Mouse (Mus musculus) neural tube, embryonic 13.5 days (tissue): ENCODE measurements around the gene Olfr429. TPM values are rescaled to one million over a fixed set of nuclear protein-coding genes. Genes with fewer than 3 reads are reported as not detected.
"Not testable (repeated sequence)": the region's sequence is repeated elsewhere in the genome, so short reads cannot be mapped to it uniquely, and the experiment has no call there.

Experiments used
- ATAC-seq: fragments of 200-750 bp; cut with Nextera tagmentation; 2 replicates; pipeline ENCODE4 v1.8.0; 2017; ENCODE audit warnings: low read depth, mild to moderate bottlenecking, moderate TSS enrichment, moderate library complexity
- H3K27ac ChIP-seq: fragments of 300-500 bp; sonication (generic); replicated peaks from 2 replicates; pipeline ENCODE4 v1.5.1; 2015; ENCODE audit warnings: moderate library complexity, mild to moderate bottlenecking, inconsistent platforms
- H3K27me3 ChIP-seq: fragments of 300-500 bp; sonication (generic); 2 replicates; pipeline ENCODE4 v1.6.1; 2015; ENCODE audit warnings: mild to moderate bottlenecking, inconsistent platforms
- H3K36me3 ChIP-seq: fragments of 300-500 bp; sonication (generic); 2 replicates; pipeline ENCODE4 v1.6.1; 2015; ENCODE audit warnings: mild to moderate bottlenecking, inconsistent platforms
- H3K4me1 ChIP-seq: fragments of 300-500 bp; sonication (generic); replicated peaks from 2 replicates; pipeline ENCODE4 v1.6.1; 2015; ENCODE audit warnings: inconsistent platforms
- H3K4me2 ChIP-seq: fragments of 300-500 bp; sonication (generic); 2 replicates; pipeline ENCODE4 v1.6.1; 2015; ENCODE audit warnings: inconsistent platforms, mild to moderate bottlenecking, moderate library complexity
- H3K4me3 ChIP-seq: fragments of 300-500 bp; sonication (generic); 2 replicates; pipeline ENCODE4 v1.5.1; 2015; ENCODE audit warnings: mild to moderate bottlenecking, inconsistent platforms
- H3K9ac ChIP-seq: fragments of 300-500 bp; sonication (generic); 2 replicates; pipeline ENCODE4 v1.6.1; 2015; ENCODE audit warnings: moderate library complexity, mild to moderate bottlenecking, inconsistent platforms
- H3K9me3 ChIP-seq: fragments of 300-500 bp; sonication (generic); 2 replicates; pipeline ENCODE4 v1.6.1; 2016; ENCODE audit warnings: inconsistent platforms
- WGBS: fragments of 180-500 bp; shearing (Covaris S2); methylation state at CpG from one replicate; pipeline ENCODE4 v1.1.7; 2015; 5-methylcytosine and 5-hydroxymethylcytosine counted together
- polyA plus RNA-seq: library from polyadenylated mRNA; unstranded; fragments of >200 nt; fragmentation: Nextera tagmentation; extraction: Ambion mirVana; gene quantifications from 2 replicates; pipeline ENCODE4 v1.2.1, GENCODE M21; 2015

The Olfr429 gene
- not detected in 2 replicates for polyA plus RNA-seq

GRCm38 (mm10) chr1:174084031-174084430 is at the start of gene Olfr429:
TSS of gene Olfr429 (plus strand) at chr1:174084331.
- no peak for ATAC-seq
- no peak within 1 kb of the TSS for H3K4me3 ChIP-seq
- no peaks in the 10 kb centered on the region for H3K27me3 ChIP-seq
- WGBS, result 83% methylated on average over 2 of the region's 2 CpGs
- no peaks in the 10 kb centered on the region for H3K4me1 ChIP-seq
- no peak within 1 kb of the TSS for H3K4me2 ChIP-seq
- H3K36me3 ChIP-seq, result no peaks in the 10 kb centered on the region
- H3K9ac ChIP-seq, result no peak within 1 kb of the TSS
- no peaks in the 10 kb centered on the region for H3K9me3 ChIP-seq
- H3K27ac ChIP-seq, result no peak within 1 kb of the TSS

- no peaks in the 10 kb centered on the region for H3K4me1 ChIP-seq
- no peak overlapping the region for H3K4me2 ChIP-seq
- no peak for ATAC-seq
- H3K27ac ChIP-seq, result no peak overlapping the region
- no peak overlapping the region for H3K9ac ChIP-seq
- no peaks in the 10 kb centered on the region for H3K36me3 ChIP-seq
- 63% methylated on average over 4 of the region's 4 CpGs for WGBS
- H3K9me3 ChIP-seq, result no peaks in the 10 kb centered on the region
- no peaks in the 10 kb centered on the region for H3K27me3 ChIP-seq
- no peak overlapping the region for H3K4me3 ChIP-seq
Observed at GRCm38 (mm10) chr1:174035841-174036240, 48.3 kb upstream of the Olfr429 start.

DNA sequence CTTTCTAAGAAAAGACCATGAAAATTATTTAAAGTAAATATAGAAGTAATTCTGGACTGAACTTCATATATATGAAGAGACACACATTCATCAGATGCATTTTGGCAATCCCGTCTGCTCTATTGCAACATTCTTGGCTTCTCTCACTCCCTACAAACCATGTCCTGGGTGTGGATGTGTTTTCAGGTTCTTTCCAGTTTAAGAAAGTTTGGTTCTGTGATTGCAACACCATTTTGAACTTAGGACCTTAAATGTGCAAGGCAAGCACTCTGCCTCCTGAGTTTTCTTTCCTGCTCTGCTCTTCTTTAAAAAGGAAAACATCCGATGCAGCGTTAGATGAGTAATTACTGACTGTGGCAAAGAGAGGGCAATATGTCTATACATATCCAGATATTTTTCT is 45.7 kb upstream of the Olfr429 start:
- 94% methylated on average over 3 of the region's 3 CpGs for WGBS
- no peaks in the 10 kb centered on the region for H3K4me1 ChIP-seq
- H3K27ac ChIP-seq, result no peak overlapping the region
- H3K4me2 ChIP-seq, result no peak overlapping the region
- H3K27me3 ChIP-seq, result no peaks in the 10 kb centered on the region
- no peaks in the 10 kb centered on the region for H3K9me3 ChIP-seq
- H3K9ac ChIP-seq, result no peak overlapping the region
- no peaks in the 10 kb centered on the region for H3K36me3 ChIP-seq
- no peak for ATAC-seq
- H3K4me3 ChIP-seq, result no peak overlapping the region

DNA sequence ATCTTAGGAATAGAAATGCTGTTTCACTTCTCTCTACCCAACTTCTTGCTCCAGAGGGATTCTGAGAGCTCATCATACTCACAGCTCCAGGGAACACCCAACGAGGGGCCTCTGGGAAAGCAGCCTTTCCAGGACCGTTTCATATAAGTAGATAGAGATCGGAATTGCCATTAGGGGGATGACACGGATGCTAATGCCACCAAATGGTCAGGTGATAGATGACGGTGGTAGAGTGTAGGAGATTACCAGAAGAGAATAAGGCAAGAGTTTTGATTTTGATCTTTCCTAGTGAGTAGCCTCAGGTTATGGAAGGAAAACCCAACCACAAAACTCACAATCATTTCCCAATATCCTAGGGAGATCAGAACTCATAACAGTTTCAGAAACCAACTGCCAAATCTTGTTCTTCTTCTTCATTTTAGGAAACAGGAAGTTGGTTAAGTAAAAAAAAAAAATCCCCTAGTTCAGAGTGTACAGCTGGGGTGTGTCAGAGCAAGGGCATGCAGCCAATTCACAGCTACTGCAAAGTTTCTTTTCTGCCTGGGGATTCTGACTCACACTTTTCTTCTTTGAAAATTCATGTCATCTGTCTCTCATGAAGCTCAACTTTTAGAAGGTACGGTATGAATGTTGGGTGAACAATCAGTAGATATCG is 43.5 kb upstream of the Olfr429 start, which contains the start of gene Olfr433:
Gene Olfr433 (plus strand): TSS at position 183 of the 655 bp plus-strand sequence.
- WGBS, result 90% methylated on average over 7 of the region's 7 CpGs
- ATAC-seq, result no peak
- no peaks in the 10 kb centered on the region for H3K4me1 ChIP-seq
- no peak within 1 kb of the TSS for H3K27ac ChIP-seq
- H3K4me2 ChIP-seq, result no peak within 1 kb of the TSS
- H3K36me3 ChIP-seq, result no peaks in the 10 kb centered on the region
- H3K4me3 ChIP-seq, result no peak within 1 kb of the TSS
- H3K9me3 ChIP-seq, result no peaks in the 10 kb centered on the region
- no peak within 1 kb of the TSS for H3K9ac ChIP-seq
- H3K27me3 ChIP-seq, result no peaks in the 10 kb centered on the region

- ATAC-seq, H3K27ac ChIP-seq, H3K27me3 ChIP-seq, H3K4me1 ChIP-seq, H3K9ac ChIP-seq, H3K9me3 ChIP-seq, H3K36me3 ChIP-seq, H3K4me3 ChIP-seq, H3K4me2 ChIP-seq: not testable (repeated sequence)
- WGBS, result 89% methylated on average over 12 of the region's 12 CpGs
Observed at GRCm38 (mm10) chr1:174042091-174042884, 41.8 kb upstream of the Olfr429 start.

GRCm38 (mm10) chr1:174044431-174044830 is 39.7 kb upstream of the Olfr429 start:
- Histone ChIP-seq H3K27ac (no peak overlapping the region), H3K4me2 (no peak overlapping the region), H3K4me1 (no peaks in the 10 kb centered on the region), H3K9me3 (no peaks in the 10 kb centered on the region), H3K4me3 (no peak overlapping the region), H3K27me3 (no peaks in the 10 kb centered on the region), H3K36me3 (no peaks in the 10 kb centered on the region), H3K9ac (no peak overlapping the region)
- no peak for ATAC-seq
- 73% methylated on average over 2 of the region's 2 CpGs for WGBS

GRCm38 (mm10) chr1:174048227-174048626 is 35.9 kb upstream of the Olfr429 start:
- not testable (repeated sequence) for H3K4me1 ChIP-seq, H3K36me3 ChIP-seq, ATAC-seq, H3K9me3 ChIP-seq, H3K27me3 ChIP-seq, H3K4me3 ChIP-seq, H3K4me2 ChIP-seq, H3K9ac ChIP-seq, H3K27ac ChIP-seq
- WGBS, result 82% methylated on average over 6 of the region's 6 CpGs

DNA sequence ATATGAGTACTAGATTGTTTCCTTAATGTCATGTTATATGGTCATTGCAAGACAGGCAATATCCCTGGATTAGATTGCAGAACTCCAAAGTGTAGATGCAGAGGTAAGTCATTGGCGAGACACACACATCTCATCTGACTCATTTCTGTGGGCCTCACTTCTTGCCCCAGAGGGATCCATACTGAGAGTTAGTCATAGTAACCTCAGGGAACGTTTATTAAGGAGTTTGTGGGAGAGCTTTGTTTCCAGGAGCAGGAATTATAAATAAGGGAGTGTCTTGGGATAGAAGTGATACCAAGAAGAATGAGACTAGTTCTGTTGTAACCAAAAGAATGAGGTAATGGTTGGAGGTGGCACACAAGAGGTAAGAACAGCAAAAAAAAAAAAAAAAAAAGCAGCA is 35.2 kb upstream of the Olfr429 start, which contains the start of gene Olfr432:
Gene Olfr432 (plus strand): TSS at position 313 of the 400 bp plus-strand sequence.
- ATAC-seq, result no peak
- no peaks in the 10 kb centered on the region for H3K27me3 ChIP-seq
- H3K9ac ChIP-seq, result no peak within 1 kb of the TSS
- H3K4me1 ChIP-seq, result no peaks in the 10 kb centered on the region
- 77% methylated on average over 2 of the region's 2 CpGs for WGBS
- H3K9me3 ChIP-seq, result no peaks in the 10 kb centered on the region
- no peak within 1 kb of the TSS for H3K27ac ChIP-seq
- H3K4me2 ChIP-seq, result no peak within 1 kb of the TSS
- no peak within 1 kb of the TSS for H3K4me3 ChIP-seq
- H3K36me3 ChIP-seq, result no peaks in the 10 kb centered on the region

- not testable (repeated sequence) for H3K4me2 ChIP-seq
- 84% methylated on average over 4 of the region's 4 CpGs for WGBS
Observed at GRCm38 (mm10) chr1:174049357-174049756, 34.8 kb upstream of the Olfr429 start.

GRCm38 (mm10) chr1:174050532-174050931 is 33.6 kb upstream of the Olfr429 start:
- no peaks in the 10 kb centered on the region for H3K36me3 ChIP-seq
- ATAC-seq, result no peak
- H3K4me2 ChIP-seq, result no peak overlapping the region
- no peaks in the 10 kb centered on the region for H3K4me1 ChIP-seq
- H3K9ac ChIP-seq, result no peak overlapping the region
- 87% methylated on average over 4 of the region's 4 CpGs for WGBS
- no peak overlapping the region for H3K4me3 ChIP-seq
- H3K27ac ChIP-seq, result no peak overlapping the region
- H3K9me3 ChIP-seq, result no peaks in the 10 kb centered on the region
- H3K27me3 ChIP-seq, result no peaks in the 10 kb centered on the region

More at GRCm38 (mm10) chr1:174049357-174049756, 34.8 kb upstream of the Olfr429 start:
- H3K4me3 ChIP-seq, H3K27ac ChIP-seq, H3K27me3 ChIP-seq, H3K9ac ChIP-seq, ATAC-seq, H3K36me3 ChIP-seq, H3K9me3 ChIP-seq, H3K4me1 ChIP-seq: not testable (repeated sequence)

DNA sequence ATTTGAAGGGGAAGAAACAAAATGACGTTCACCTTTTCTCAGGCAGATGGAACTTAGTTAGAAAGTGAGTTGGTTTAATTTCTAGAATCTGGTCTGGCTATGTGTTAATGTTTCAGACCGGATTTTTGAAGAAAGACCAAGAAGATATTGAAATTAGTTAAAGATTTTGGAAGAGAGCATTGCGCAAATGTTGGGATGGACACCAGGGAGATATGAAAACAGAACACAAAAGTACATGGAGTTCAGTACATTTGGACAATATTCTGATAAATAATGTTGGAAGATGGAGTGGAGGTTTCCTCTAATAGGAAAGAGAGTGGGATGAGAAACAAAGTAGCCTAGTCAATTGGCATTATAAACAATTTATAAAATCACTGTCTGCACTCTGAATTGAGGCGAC is 32.6 kb upstream of the Olfr429 start:
- no peaks in the 10 kb centered on the region for H3K4me1 ChIP-seq
- WGBS, result 89% methylated on average over 4 of the region's 4 CpGs
- no peak overlapping the region for H3K27ac ChIP-seq
- H3K9me3 ChIP-seq, result no peaks in the 10 kb centered on the region
- no peak overlapping the region for H3K9ac ChIP-seq
- H3K36me3 ChIP-seq, result no peaks in the 10 kb centered on the region
- ATAC-seq, result no peak
- H3K4me3 ChIP-seq, result no peak overlapping the region
- no peaks in the 10 kb centered on the region for H3K27me3 ChIP-seq
- H3K4me2 ChIP-seq, result no peak overlapping the region

DNA sequence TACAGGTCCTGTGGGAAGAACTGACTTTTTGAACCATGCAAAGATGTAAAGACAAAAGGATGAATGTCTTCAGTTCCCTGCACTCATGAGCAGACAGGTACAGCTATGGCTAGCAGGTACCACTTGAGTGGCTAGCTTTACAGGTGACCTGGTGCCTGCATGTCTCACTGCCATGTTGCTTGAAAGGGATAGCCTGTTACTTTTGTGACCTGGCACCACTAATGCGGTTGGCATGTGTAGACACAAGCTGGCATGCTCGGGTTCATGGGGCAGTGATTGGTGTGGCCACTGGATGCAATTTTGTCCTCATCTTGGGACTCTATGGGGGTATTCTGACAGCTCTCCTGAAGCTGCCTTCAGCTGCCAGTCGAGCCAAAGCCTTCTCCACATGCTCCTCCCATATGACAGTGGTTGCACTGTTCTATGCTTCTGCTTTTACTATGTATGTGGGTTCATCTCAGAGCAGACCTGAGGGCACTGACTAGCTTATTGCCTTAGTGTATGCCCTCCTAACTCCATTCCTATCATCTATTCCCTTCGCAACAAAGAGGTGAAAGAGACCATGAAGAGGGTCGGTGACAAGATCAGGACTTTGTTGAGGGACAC is 32.1 kb upstream of the Olfr429 start:
- Histone ChIP-seq H3K27ac (no peak overlapping the region), H3K27me3 (no peaks in the 10 kb centered on the region), H3K9me3 (no peaks in the 10 kb centered on the region), H3K36me3 (no peaks in the 10 kb centered on the region), H3K4me2 (no peak overlapping the region), H3K9ac (no peak overlapping the region), H3K4me3 (no peak overlapping the region), H3K4me1 (no peaks in the 10 kb centered on the region)
- WGBS, result 89% methylated on average over 5 of the region's 5 CpGs
- no peak for ATAC-seq
